Mouse (Mus musculus) frontal cortex, adult 2 months (tissue): ENCODE results near the gene Casp7. TPM values are rescaled to one million over a fixed set of nuclear protein-coding genes. Genes with fewer than 3 reads are reported as not detected.

Experiments used
- DNase-seq, 2 experiments: peaks; one replicate each; pipeline ENCODE4 v3.0.0; 2022; ENCODE audit warnings: low spot score in 1 of 2; ENCODE audit errors: extremely low spot score in 1 of 2
- polyA plus RNA-seq: library from polyadenylated mRNA; depleted of rRNA; stranded (reverse); fragments of >200 nt; gene quantifications from 2 replicates; pipeline ENCODE4 v1.2.3, GENCODE M21; 2012

The Casp7 gene
- polyA plus RNA-seq, 1 experiment, result 5.1 TPM

GRCm38 (mm10) chr19:56422476-56423338 lies 25.8 kb downstream of the Casp7 start:
- peak; percentile 84 to 99 for DNase-seq

- DNase-seq, result peak; percentile 25 to 51
These were observed 26.4 kb downstream of the Casp7 start for GRCm38 (mm10) chr19:56423370-56423769.

GRCm38 (mm10) chr19:56424606-56425395 lies 27.9 kb downstream of the Casp7 start:
- DNase-seq, result no peak

- no peak for DNase-seq
These were observed 28.6 kb downstream of the Casp7 start for GRCm38 (mm10) chr19:56425492-56425891.

GRCm38 (mm10) chr19:56430369-56430768 lies 33.4 kb downstream of the Casp7 start:
- DNase-seq, result no peak

GRCm38 (mm10) chr19:56432706-56433105 lies 35.8 kb downstream of the Casp7 start:
- no peak for DNase-seq

GRCm38 (mm10) chr19:56433581-56433980 lies 36.7 kb downstream of the Casp7 start:
- DNase-seq, result no peak

- DNase-seq, result no peak
These were observed 39.5 kb downstream of the Casp7 start for GRCm38 (mm10) chr19:56436380-56436779.

GRCm38 (mm10) chr19:56438357-56439071 lies 41.6 kb downstream of the Casp7 start:
- no peak for DNase-seq

GRCm38 (mm10) chr19:56439072-56439434 lies 42.1 kb downstream of the Casp7 start:
- no peak for DNase-seq

- DNase-seq, result no peak
These were observed 46.5 kb downstream of the Casp7 start for GRCm38 (mm10) chr19:56443445-56443844.

- DNase-seq, result no peak
These were observed 51.9 kb downstream of the Casp7 start for GRCm38 (mm10) chr19:56448784-56449183.

GRCm38 (mm10) chr19:56449537-56449936 lies 52.6 kb downstream of the Casp7 start:
- peak; percentile 36 to 63 for DNase-seq

- peak in 1 of 2 experiments; percentile 73 for DNase-seq
These were observed 54.0 kb downstream of the Casp7 start for GRCm38 (mm10) chr19:56450892-56451291.

GRCm38 (mm10) chr19:56451867-56452266 lies 54.9 kb downstream of the Casp7 start:
- no peak for DNase-seq

- DNase-seq, result peak; percentile 26 to 53
These were observed 55.5 kb downstream of the Casp7 start for GRCm38 (mm10) chr19:56452421-56452820.

- DNase-seq, result no peak
These were observed 57.9 kb downstream of the Casp7 start for GRCm38 (mm10) chr19:56454862-56455261.

- no peak for DNase-seq
These were observed 58.4 kb downstream of the Casp7 start for GRCm38 (mm10) chr19:56455369-56455768.

GRCm38 (mm10) chr19:56457569-56457968 lies 60.6 kb downstream of the Casp7 start:
- no peak for DNase-seq

- no peak for DNase-seq
These were observed 62.5 kb downstream of the Casp7 start for GRCm38 (mm10) chr19:56459154-56460050.
